Mouse (Mus musculus) midbrain, postnatal 0 days (tissue): ENCODE results near the gene Vmn1r222. TPM values are rescaled to one million over a fixed set of nuclear protein-coding genes. Genes with fewer than 3 reads are reported as not detected.
"Not testable (repeated sequence)": the region's sequence is repeated elsewhere in the genome, so short reads cannot be mapped to it uniquely, and the experiment has no call there.

Source experiments
- ATAC-seq: fragments of 200-750 bp; cut with Nextera tagmentation; 2 replicates; pipeline ENCODE4 v1.8.0; 2017; ENCODE audit warnings: moderate number of reproducible peaks, mild to moderate bottlenecking, moderate TSS enrichment, moderate library complexity; ENCODE audit not compliant: low FRiP score
- DNase-seq: peaks from one replicate; pipeline ENCODE4 v3.0.0-alpha.2; 2015; ENCODE audit warnings: low spot score
- H3K27ac ChIP-seq: fragments of 300-500 bp; sonication (generic); 2 replicates; pipeline ENCODE4 v1.5.1; 2014; ENCODE audit warnings: low read depth, mild to moderate bottlenecking, low read length, mixed read lengths
- H3K27me3 ChIP-seq: fragments of 300-500 bp; sonication (generic); 2 replicates; pipeline ENCODE4 v1.6.1; 2014; ENCODE audit warnings: low read length, control low read depth, mixed read lengths; ENCODE audit not compliant: insufficient read depth
- H3K36me3 ChIP-seq: fragments of 300-500 bp; sonication (generic); 2 replicates; pipeline ENCODE4 v1.6.1; 2014; ENCODE audit warnings: low read length, control low read depth, mixed read lengths; ENCODE audit not compliant: insufficient read depth
- H3K4me1 ChIP-seq: fragments of 300-500 bp; sonication (generic); 2 replicates; pipeline ENCODE4 v1.6.1; 2014; ENCODE audit warnings: mild to moderate bottlenecking, control low read depth, antibody characterized with exemption, low read length, mixed read lengths; ENCODE audit not compliant: insufficient read depth
- H3K4me2 ChIP-seq: fragments of 300-500 bp; sonication (generic); 2 replicates; pipeline ENCODE4 v1.6.1; 2014; ENCODE audit warnings: low read depth, mild to moderate bottlenecking, low read length, mixed read lengths; ENCODE audit not compliant: poor library complexity, severe bottlenecking
- H3K4me3 ChIP-seq: fragments of 300-500 bp; sonication (generic); 2 replicates; pipeline ENCODE4 v1.5.1; 2014; ENCODE audit warnings: low read depth, mild to moderate bottlenecking, low read length, moderate library complexity
- H3K9ac ChIP-seq: fragments of 300-500 bp; sonication (generic); replicated peaks from 2 replicates; pipeline ENCODE4 v1.6.1; 2014; ENCODE audit warnings: mild to moderate bottlenecking, low read length, moderate library complexity, mixed read lengths; ENCODE audit not compliant: poor library complexity, severe bottlenecking
- H3K9me3 ChIP-seq: fragments of 300-500 bp; sonication (generic); 2 replicates; pipeline ENCODE4 v1.6.1; 2016; ENCODE audit warnings: low read length, control low read depth
- CTCF ChIP-seq: IDR thresholded peaks from 2 replicates; pipeline ENCODE4 v1.5.1; 2016; ENCODE audit warnings: antibody characterized with exemption, mild to moderate bottlenecking
- WGBS: fragments of 180-500 bp; shearing (Covaris S2); extraction: QIAGEN DNeasy Blood & Tissue Kit; methylation state at CpG from one replicate; pipeline ENCODE4 v1.1.7; 2014; 5-methylcytosine and 5-hydroxymethylcytosine counted together
- polyA plus RNA-seq: library from polyadenylated mRNA; unstranded; fragments of >200 nt; fragmentation: Nextera tagmentation; extraction: Ambion mirVana; gene quantifications from 2 replicates; pipeline ENCODE4 v1.2.1, GENCODE M21; 2015
- total RNA-seq: library from RNA; depleted of rRNA; stranded (reverse); fragments of >200 nt; gene quantifications from 2 replicates; pipeline ENCODE4 v1.2.3, GENCODE M21; 2014

The Vmn1r222 gene
- total and polyA plus RNA-seq, 2 experiments from 2014 or later: not detected

DNA sequence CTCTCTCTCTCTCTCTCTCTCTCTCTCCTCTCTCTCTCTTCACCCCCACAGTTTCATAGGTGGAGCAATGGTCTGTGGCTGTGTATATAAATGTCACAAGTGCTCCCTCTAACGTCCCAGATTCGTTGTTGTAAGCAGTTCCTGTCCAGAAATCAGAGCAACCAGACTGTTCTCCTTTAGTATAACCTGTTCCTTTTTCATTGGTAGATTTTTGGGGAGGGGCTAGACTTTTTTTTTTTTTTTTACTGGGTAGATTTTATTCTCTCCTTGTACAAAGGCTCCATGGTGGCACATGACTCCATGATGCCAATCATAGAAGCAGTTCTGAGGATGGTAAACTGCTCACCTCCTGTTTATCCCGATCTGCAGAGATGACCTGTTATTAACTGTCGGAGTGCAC, 33.4 kb upstream of the Vmn1r222 start:
- TF ChIP-seq CTCF: peak; percentile 63
- not testable (repeated sequence) for H3K4me1 ChIP-seq, H3K27ac ChIP-seq, H3K9ac ChIP-seq, H3K9me3 ChIP-seq, H3K27me3 ChIP-seq, H3K36me3 ChIP-seq
- ATAC-seq (peak; percentile 91), DNase-seq (peak; percentile 77)
- 42% methylated on average over 4 of the region's 4 CpGs for WGBS
- peak overlapping the region; percentile 50; the same call in 1 of the 2 replicates for H3K4me2 ChIP-seq
- peak overlapping the region; percentile 44; the same call in 1 of the 2 replicates for H3K4me3 ChIP-seq

DNA sequence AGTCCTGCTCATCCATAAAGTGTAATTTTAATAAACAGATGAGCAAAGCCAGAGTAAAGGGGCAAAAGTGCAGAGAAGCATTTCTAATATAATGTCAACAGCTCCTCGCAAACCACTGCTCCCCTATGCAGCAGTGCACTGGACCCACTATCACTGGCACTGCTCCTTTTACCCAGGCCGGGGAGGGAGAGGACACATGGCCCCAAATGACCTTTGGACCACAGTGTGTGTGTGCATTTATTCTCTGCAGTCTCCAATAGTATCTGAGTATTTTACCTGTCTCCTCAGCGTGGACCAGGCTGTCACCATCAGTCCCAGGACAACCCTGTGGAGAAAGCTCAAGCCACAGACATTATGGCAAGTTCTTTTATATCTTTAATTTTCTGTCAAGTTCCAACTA, 32.9 kb upstream of the Vmn1r222 start:
- H3K9me3 ChIP-seq, H3K27me3 ChIP-seq, H3K4me3 ChIP-seq, H3K36me3 ChIP-seq, H3K4me1 ChIP-seq, H3K4me2 ChIP-seq, DNase-seq, H3K9ac ChIP-seq, H3K27ac ChIP-seq: not testable (repeated sequence)
- ATAC-seq: peak; percentile 7; the same call in 1 of the 2 replicates
- 88% methylated on average over 3 of the region's 3 CpGs for WGBS

DNA sequence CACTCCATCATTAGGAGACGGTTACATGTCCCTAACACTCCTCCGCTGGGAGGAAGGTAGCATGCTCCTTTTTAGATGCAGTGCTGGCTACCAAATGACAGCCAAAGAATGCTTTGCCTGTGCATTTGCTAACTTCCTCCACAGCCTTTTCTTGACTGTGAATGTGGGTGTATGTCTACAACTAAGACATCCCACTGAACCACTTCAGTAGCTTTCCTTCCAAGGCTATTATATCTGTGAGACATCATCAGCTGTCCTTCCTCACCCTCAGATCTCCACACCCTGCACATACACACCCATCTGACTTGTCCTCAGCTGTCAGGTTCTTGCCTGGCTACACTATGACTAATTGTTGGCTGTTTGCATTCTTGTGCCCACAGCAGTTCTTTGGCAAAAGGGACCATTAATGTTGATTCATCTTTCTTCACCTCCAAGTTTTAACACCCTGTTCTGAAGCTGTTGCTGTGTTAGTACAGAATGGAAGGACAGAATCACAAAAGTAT, 22.9 kb upstream of the Vmn1r222 start:
- 93% methylated on average over 2 of the region's 2 CpGs for WGBS
- Histone ChIP-seq H3K9ac (no peak overlapping the region), H3K27me3 (no peaks in the 10 kb centered on the region), H3K4me1 (no peaks in the 10 kb centered on the region), H3K4me3 (no peak overlapping the region), H3K36me3 (no peaks in the 10 kb centered on the region), H3K4me2 (no peak overlapping the region), H3K9me3 (no peaks in the 10 kb centered on the region), H3K27ac (no peak overlapping the region)
- no peak for DNase-seq
- no peak for TF ChIP-seq CTCF
- no peak for ATAC-seq

DNA sequence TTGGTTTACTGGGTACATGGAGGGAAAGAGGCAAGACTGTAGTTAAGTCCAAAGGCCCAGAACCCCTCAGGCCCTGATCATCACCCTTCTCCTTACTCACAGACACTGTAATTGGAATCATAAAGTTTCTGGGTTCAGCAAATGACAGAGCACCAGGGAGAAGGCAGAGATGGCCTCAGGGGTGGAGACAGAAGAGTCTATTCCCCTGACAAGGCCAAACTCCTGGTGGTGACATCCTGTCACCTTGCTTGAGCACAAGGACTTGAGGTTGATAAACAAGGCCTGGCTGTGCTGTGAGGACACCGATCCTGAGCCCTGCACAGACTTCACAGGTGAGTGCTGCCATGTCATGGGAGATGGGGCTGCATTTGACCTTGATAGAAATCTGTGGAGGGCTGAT, 11.1 kb upstream of the Vmn1r222 start, which contains the start of gene Vmn1r223:
TSS of gene Vmn1r223 (plus strand) at position 301 of the 400 bp plus-strand sequence.
- H3K4me2 ChIP-seq, H3K27me3 ChIP-seq, ATAC-seq, DNase-seq, H3K27ac ChIP-seq, H3K9me3 ChIP-seq, H3K9ac ChIP-seq, H3K36me3 ChIP-seq, H3K4me3 ChIP-seq, H3K4me1 ChIP-seq: not testable (repeated sequence)
- 88% methylated on average over 1 of the region's 1 CpGs for WGBS

DNA sequence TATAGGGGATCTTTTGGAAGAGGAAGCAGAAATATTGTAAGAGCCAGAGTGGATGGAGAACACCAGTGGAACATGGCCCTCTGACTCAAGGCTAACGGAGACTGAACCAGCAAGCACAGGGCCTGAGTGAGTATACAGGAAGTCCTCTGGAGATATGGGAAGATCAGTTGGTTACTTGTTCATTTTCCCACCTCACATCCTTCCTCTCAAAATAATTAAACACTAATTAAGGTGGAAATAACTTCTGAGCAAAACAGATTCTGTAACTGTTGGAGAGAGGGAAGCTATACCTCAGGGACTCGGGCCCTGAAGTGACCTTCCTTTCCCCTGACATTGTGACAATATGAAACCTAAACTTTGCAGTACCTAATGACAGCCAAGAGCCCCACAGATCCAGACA, 21.9 kb downstream of the Vmn1r222 start, which contains the start of gene Vmn1r221:
TSS of gene Vmn1r221 (plus strand) at position 301 of the 400 bp plus-strand sequence.
- whole genome bisulfite sequencing: 89% methylated on average over 2 of the region's 2 CpGs
- not testable (repeated sequence) for ATAC-seq

DNA sequence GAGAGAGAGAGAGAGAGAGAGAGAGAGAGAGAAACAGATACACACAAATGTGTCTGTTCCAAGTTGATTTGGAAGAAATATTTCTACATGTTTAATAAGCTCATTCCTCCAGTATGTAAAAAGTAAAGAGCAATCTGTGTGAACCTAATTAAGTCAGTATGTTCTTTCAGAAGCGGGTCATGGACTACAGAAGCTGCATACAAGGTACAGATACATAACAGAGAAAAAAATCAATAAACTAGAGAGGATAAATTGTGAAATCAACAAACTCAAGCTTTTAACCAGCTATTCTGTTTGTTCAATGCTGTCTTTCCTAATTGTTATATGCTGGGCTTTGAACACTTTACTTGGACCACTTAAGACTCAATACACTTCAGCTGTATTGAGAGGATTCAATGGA, 31.9 kb downstream of the Vmn1r222 start:
- not testable (repeated sequence) for H3K9ac ChIP-seq, H3K27me3 ChIP-seq, H3K36me3 ChIP-seq, DNase-seq, H3K4me2 ChIP-seq, H3K27ac ChIP-seq, H3K4me3 ChIP-seq, H3K4me1 ChIP-seq, ATAC-seq, H3K9me3 ChIP-seq
- 71% methylated on average over 1 of the region's 1 CpGs for WGBS

More for the DNA sequence above, 21.9 kb downstream of the Vmn1r222 start, which contains the start of gene Vmn1r221:
- H3K4me2 ChIP-seq, H3K27ac ChIP-seq, H3K27me3 ChIP-seq, H3K36me3 ChIP-seq, H3K9ac ChIP-seq, H3K9me3 ChIP-seq, H3K4me1 ChIP-seq, DNase-seq, H3K4me3 ChIP-seq: not testable (repeated sequence)
